Mouse (Mus musculus): ENCODE data around the gene Patl1.
"Not testable (repeated sequence)": the region's sequence is repeated elsewhere in the genome, so short reads cannot be mapped to it uniquely, and the experiment has no call there.

The Patl1 gene

GRCm38 (mm10) chr19:11969155-11970050, 57.2 kb downstream of the Patl1 start:
- no peak for DNase-seq

- DNase-seq, result no peak
These were observed 61.5 kb downstream of the Patl1 start for GRCm38 (mm10) chr19:11973511-11974222.

GRCm38 (mm10) chr19:11974223-11974540, 62.0 kb downstream of the Patl1 start:
- DNase-seq, result no peak

GRCm38 (mm10) chr19:11975683-11976082, 63.5 kb downstream of the Patl1 start:
- no peak for DNase-seq

GRCm38 (mm10) chr19:11977363-11977762, 65.2 kb downstream of the Patl1 start:
- DNase-seq, result no peak

- no peak for DNase-seq
These were observed 68.3 kb downstream of the Patl1 start for GRCm38 (mm10) chr19:11980471-11980870.

- DNase-seq, result not testable (repeated sequence)
These were observed 72.4 kb downstream of the Patl1 start for GRCm38 (mm10) chr19:11984614-11985013.

- no peak for DNase-seq
These were observed 75.6 kb downstream of the Patl1 start for GRCm38 (mm10) chr19:11987841-11988240.

- DNase-seq, result no peak
These were observed 77.1 kb downstream of the Patl1 start for GRCm38 (mm10) chr19:11989334-11989733.

- DNase-seq, result no peak
These were observed 79.8 kb downstream of the Patl1 start for GRCm38 (mm10) chr19:11992034-11992433.

- no peak for DNase-seq
These were observed 80.3 kb downstream of the Patl1 start for GRCm38 (mm10) chr19:11992441-11993029.
